Mouse (Mus musculus) hematopoietic stem cell, adult 5-6 weeks (primary cell): ENCODE results near the gene Prkcd. TPM values are rescaled to one million over a fixed set of nuclear protein-coding genes. Genes with fewer than 3 reads are reported as not detected.

ENCODE experiments used
- ATAC-seq, 2 experiments: fragments of 125-278 bp in 1 of 2; replicated peaks in 1 of 2; 2 replicates each; pipeline ENCODE4 v1.8.0; 2016 to 2017; ENCODE audit warnings: inconsistent platforms in 2 of 2, mild to moderate bottlenecking in 2 of 2, moderate number of reproducible peaks in 2 of 2, low read depth in 1 of 2, moderate TSS enrichment in 1 of 2; ENCODE audit not compliant: low FRiP score in 2 of 2, poor library complexity in 2 of 2, severe bottlenecking in 2 of 2, insufficient read depth in 1 of 2, low TSS enrichment in 1 of 2
- total RNA-seq: library from RNA; stranded (forward); fragments of 172-1452, 232-1000 nt; gene quantifications from 2 replicates; pipeline ENCODE4 v1.2.3, GENCODE M21; 2017

Gene Prkcd
- total RNA-seq, 1 experiment from 2014 or later = 98.0 TPM

DNA sequence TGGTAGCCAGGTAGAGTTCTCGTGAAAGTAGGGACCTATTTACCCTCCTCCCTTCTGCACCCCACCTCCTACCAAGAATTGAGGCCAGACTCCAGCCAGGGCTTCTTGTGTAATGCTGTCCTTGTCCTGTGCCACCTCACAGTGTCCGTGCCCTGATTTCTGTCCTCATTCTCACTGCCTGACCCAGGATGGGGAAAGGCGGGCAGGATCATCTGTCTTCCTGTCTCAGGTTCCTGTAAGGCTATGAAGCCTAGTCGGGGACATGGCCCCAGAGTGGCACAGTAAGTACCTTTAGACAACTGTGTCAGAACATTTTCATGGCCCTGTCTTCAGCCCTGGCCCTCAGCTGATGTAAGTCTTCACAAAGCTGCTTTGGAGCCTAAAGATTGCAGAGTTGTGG is 12.7 kb upstream of the Prkcd start:
- no peak for ATAC-seq

DNA sequence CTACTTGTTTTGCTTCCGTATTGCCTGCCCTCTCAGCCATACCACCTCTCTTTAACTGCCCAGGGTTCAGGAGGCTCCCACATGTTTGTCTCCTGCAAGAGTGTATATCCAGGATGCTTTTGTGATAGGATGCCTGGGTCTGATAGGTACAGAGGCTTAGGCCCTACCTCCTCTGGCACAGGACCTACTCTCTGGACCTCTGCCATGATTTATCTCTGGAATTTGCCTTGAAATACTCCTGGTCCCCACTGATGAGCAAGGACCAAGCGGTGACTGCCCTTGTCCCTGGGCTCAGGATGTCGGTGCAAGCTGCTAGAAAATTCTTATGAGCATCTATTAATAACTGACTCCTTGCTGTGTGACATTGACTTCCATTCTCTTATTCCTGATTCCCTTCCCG is 12.0 kb upstream of the Prkcd start:
- no peak for ATAC-seq

DNA sequence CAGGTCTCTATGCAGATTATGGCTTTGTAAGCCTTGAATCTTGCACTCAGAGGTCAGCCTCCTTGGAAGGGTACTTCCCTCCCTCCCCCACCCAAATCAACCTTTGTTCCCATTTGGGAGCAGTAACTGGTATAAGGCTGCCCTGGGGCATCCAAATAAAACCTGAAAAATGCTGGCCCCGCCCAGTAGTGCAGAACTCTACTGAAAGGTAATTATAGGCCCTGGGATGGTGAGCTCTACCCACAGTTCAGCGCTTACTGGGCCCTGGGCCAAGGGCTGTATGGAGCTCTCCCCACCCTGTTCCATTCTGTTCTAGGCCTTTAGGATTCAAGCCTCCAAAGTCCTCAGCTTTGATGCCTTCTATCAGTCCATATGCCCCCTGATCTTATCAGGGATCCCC is 11.1 kb upstream of the Prkcd start:
- no peak for ATAC-seq

DNA sequence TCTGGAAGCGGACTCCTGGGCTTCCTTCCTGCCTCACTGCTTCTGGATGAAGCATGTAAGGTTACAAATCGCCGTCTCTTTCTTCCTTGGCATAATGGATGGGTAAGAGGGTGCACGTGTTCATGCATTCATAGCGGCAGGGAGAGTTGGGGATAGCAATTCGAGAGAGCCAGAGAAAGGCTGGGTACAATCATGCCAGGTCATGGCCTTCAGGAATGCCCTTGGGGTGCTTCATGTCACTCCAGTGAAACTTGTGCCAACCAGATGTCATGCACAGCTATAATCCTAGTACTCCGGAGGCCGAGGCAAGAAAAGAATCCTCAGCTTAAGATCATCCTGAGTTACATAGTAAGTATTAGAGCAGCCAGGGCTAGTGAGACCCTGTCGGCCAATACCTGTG is 10.5 kb upstream of the Prkcd start:
- ATAC-seq = no peak

DNA sequence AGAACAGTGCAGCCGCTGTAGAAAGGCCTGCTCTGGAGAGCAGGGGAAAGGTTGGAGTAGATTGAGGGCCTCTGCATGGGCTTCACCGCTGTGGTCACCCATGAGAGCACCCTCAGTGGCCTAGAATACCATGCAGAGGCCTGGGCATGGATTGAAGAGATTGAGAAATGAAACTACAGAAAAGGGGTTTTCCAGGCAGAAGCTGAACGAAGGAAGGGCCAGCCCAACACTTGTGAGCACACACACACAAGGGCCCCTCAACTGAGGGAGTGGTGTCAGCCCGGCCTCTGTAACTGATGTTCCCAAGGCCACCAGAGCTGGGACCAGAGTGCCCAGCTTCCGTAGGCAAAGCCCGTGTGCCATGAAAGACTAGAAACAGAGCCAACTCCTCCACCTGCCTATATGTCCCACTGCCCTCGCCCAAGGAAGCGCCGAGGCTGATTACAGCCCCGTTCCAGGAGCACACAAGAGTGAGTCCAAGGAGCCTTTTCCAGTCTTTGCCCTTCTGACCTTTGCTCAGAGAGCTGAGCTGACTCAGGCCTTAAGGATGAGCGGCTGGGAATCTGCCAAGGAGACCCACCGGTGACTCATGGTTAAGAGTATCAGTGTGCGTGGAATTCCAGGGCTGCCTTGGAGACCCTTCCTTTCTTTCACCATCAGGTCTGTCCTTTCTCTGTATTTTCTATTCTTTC is 9.4 kb upstream of the Prkcd start:
- no peak for ATAC-seq

DNA sequence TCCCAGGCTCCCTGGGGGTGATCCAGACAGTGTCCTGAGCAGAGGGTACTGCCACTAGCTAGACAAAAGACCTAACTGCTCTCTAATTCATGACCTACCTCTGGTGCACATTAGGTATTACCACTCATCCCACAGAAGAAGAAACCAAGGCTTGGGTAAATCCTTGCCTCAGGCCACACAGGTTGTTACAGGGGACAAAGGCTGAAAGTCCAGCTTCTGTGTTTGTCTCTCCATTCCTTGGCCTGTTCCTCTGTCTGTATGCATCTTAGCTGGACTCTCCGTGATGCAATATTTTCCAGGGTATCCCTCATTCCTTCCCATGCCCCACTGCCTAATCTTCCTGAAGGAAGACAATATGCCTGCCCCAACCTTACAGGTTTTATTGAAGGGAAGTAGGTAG is 8.4 kb upstream of the Prkcd start:
- ATAC-seq = no peak

DNA sequence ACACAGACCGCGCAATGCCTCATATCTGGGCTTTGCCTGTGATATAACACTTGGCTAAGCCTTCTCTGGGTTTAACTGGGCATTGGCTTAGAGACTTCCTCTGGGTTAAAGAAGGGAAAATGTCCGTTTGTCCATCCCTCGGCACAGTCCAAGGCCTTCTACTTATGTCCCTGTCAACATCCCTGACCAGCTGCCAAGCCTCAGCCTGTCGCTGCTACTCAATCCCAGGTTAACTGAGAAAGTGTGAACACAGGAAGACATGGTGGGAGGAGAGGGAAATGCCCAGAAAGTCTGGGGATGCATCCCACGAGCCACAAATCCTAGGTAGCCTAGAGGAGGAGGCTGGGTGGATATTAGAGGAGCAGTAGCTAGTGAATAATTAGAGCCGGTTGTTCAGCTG is 7.7 kb upstream of the Prkcd start:
- ATAC-seq = no peak

DNA sequence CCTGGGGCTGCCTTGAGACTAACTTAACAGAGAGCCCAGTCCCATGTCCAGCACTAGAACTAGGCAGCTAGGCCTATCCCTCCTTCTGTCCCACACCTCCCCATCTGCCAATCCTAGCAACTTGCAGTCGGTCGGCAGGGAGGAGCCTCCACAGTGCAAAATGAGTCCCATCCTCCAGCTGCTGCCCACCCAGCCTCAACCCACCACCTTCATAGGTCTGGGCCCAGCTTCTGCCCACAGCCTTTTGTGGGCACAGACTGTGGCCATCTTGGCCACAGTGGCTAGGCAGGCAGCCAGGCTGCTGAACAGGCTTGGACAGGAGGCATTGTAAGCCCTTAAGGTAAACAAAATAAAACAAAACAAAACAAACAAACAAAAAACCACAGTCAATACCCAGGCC is 5.8 kb upstream of the Prkcd start:
- no peak for ATAC-seq

DNA sequence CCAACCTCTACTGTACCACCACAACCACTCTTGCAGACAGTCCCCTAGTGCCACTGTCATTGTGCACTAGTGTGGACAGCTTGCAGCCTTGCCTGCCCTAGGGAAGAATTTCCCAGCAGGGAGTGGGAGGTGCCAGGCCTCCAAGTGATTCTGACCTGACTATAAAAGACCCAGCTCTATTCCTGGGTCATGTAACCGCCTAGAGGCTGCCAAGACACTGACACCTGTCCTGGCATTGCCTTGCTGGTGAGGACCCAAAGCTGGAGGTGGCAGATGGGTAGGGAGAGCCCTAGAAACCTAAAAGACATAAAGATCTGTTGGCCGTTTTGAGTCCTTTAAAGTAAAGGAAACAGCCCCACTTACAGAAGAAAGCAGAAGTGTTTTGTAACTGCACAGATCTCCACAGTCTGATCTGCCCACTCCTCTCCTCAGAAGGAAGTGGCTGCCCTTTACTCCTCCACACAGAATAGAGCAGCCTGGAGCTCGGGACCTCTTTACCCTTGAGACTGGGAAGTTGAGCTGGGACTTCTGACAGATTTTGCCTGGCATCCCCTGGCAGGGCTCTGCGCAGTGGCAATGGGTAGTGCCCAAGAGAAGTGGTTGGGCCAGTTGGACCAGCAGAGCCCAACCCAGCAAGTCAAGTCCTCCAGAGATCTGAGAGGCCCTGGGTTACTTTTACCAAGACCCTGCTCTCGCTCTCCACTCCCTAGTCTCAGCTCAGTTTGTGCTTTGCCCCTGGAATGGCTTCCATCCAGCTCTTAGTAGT is 5.0 kb upstream of the Prkcd start:
- ATAC-seq = peak; percentile 61 to 71

DNA sequence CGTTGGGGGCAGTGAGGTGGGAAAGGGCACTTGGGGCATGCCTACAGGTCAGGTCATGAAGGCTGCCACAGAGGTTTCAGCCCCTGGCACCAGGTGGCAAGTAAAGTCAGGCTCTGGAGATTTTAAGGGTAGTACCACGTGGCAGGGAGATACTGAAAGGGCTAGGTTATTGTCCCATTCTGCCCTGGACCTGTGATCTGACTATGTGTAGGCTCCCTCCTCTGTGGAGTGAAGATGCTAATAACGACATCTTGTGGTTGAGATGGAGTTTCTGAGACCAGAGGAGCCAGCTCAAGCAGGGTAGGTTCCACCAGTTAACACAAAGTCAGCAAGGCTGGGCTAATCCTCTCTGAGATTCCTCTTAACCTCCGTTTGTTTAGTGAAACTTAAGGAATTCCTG is 3.8 kb upstream of the Prkcd start:
- ATAC-seq = no peak

DNA sequence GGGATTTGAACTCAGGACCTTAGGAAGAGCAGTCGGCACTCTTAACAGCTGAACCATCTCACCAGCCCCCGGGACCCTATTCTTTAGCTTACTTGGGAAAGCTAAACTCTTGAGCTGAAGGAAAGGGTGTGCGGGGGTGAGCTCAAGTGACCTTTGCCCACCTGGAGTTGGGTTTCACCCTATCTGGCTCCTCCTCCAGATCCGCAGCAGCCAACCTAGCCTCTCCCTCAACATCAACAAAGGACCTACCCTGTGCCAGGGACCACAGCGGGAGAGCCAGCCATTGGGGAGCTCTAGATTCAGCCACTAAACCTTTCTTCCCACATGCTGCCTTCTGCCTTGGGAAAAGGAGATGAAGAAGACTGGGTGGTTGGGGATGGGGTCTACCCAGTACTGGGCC is 2.2 kb upstream of the Prkcd start:
- ATAC-seq = no peak

DNA sequence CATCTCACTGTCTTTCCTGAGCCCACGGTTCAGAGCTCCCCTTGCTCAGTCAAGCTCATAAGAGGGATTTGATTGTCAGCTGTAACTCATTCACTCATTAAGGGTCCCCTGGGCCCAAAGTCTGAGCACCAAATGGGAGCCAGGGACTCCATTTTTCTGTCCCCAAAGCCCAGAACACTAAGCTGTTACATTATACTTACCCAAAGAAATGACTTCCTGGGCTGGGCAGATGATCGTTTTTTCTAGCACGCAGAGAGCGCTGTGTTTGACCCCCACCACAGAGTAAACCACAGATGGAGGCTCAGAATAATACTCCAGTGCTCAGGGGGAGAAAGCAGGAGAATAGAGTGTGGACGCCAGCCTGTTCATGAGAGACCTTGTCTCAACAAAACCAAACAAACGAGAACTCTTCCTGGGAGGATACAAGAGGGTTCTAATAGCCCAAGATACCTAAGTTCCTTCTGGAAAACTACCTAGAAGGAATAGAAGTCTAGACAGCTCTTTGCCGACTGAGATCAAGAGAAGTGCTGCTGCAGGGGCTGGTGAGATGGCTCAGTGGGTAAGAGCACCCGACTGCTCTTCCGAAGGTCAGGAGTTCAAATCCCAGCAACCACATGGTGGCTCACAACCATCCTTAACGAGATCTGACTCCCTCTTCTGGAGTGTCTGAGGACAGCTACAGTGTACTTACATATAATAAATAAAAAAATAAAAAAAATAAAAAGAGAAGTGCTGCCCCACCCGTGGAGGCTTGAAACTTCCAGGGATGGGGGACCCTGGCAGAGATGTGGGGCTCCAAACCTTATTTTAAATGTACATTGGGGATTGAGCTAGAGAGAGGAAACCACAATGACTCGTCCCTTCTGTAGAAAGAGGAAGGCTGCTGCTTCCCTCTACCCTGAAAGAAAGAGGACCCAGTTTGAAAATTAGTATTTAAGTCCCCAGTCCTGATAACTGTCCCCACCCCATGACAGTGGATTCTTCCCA is 1.0 kb upstream of the Prkcd start:
- ATAC-seq = peak; percentile 51 to 68

DNA sequence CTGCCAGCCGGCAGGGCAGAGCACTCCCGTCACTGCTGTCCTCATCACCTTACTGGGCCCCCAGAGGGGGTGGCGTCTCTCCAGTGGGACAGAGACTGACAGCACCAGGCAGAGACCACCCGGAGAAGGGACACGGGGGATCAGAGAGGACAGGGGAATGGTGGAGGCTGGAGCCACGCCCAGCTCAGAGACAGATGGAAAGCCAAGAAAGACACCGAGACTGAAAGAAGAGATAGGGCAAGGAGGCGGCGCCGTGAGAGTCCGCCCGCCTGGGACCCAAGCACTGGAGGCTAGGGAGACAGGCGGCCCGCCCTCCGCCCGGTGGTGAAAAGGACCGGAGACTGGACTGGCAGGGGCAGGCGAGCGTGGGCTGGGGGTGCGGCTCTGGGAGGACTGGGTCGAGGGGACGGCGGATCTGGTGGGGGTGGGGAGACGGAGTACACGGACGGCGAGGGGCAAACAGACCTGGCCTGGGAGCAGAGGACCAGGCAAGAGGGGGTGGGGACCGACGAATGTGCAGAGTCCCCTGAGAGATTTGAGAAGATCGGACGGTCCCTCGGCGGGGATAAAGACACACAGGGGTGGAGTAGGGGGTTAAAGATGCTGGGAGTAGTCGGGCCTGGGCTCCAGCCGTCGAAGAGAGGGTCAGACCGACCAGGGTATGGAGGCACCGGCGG is 741 bp downstream of the Prkcd start:
- ATAC-seq = peak; percentile 12 to 26; a peak in 3 of 4 replicates

DNA sequence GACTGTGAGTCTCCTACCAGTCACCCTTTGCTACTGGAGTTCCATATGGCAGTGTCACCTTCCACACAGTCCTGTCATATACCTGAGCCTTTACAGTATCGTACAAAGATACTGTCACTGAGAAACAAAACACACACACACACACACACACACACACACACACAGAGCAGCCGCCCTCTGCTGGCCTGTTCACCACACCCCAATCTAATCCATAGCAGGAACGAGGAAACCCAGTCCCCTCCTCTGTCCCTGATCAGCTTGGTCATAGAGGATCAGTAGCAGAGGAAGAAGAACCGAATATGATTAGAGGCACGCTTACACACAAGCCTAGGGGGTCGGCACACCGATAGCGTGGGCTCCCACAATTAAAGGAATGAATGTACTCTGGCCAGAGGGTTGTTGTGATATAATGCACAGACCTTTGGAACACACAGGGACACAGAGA is 1.7 kb downstream of the Prkcd start:
- no peak for ATAC-seq

DNA sequence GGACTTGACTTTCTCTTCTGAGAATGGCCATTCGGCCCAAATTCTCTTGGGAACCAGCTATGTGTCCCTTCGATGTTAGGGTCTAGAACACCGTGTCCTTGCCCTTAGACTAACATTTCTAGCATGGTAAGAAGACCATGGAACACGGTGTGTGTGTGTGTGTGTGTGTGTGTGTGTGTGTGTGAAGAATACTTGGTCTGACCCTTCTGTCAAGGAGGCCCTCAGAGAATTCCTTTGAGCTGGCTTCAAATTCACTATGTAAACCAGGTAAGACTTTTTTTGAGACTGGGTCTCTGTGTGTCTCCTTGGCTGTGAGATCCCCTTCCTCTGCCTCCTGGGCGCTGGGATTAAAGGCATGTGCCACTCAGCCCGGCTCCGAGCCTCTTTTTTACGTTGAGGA is 3.5 kb downstream of the Prkcd start:
- no peak for ATAC-seq

DNA sequence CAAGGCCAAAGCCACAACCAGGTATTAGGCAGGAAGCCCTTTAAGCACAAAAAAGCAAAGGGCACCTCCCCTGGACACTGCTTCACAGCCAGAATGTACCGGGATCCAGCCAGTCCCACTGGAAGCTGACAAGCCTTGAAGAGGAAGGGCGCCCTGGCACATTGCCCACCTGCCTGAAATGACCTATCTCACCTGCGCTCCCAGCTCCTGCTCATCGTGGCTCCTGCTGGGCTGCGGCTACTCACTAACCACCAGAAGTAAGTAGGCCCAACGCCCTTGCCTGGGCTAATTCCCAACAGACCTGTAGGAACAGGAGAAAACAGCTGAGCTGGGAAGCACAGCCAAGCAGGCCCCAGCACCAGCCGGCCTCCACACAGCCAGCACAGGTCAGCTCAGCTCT is 3.9 kb downstream of the Prkcd start:
- no peak for ATAC-seq

DNA sequence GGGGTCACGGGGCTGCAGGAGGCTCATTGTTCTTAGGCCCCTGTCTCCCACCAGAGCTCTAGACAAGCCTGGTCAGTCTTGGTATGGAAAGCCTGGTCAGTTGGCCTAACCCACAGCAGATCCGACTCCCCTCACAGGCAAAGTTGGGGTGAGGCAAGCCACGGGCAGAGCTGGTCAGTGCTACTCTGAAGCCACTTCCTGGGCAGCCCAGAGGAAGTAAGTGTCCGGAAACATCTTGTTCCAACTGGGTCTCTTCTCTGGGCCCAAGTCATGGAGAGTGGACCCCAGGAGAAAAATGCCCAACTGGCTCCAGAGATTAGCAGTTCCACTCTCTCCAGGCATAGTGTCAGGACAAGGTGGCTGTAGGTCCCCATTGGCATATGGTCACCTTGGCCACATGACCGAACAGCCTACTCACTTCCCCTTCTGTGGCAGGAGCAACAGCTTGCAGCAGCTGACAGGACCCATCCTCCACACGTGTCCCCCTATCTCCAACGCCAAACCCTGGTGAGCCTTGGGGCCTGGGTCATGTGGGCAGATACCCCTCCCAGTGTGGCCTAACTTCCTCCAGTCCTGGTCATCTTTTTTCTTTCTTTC is 5.9 kb downstream of the Prkcd start:
- ATAC-seq = peak; percentile 39 to 53
